In the genomic region with DNA sequence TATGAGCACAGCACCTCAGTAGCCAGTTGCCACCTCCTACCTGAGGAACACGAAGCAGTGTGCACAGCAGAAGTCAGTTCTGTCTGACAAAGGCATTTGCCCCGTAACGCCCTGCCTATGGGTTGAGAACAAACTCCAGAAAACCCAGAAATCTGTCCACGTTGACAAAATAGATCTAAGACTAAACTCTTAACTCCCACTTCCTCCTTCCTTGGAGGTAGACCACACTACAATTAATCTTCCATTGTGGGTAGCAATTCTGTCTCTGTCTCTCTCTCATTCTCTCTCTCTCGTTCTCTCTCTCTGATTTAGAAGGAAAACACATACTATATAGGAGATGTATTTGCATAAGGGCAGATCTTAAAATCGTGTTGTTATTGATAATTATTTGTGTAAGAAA, we compare ENCODE assay signal across 22 mouse cellular contexts.
DNase-seq lines count a peak whose midpoint lies in the region; ATAC-seq lines count a peak whose summit lies in the region.
"Had no signal": no experiment of that assay in that cellular context is flagged by ENCODE, and none has a peak within 500 bp of the region (broad histone marks: within the 10 kb centered on the region; RNA-seq: fewer than 3 reads in every experiment).

No protein-coding gene starts in this region.

- no peaks in the 10 kb centered on the region for H3K27me3 ChIP-seq in megakaryocyte, embryonic 14.5 days (replicated peaks)
- H3K27me3 ChIP-seq in embryonic facial prominence, embryonic 14.5 days (replicated peaks; ENCODE audit: control insufficient read depth, insufficient read depth, low read length) = no peaks in the 10 kb centered on the region
- H3K27me3 ChIP-seq in stomach, embryonic 16.5 days (ENCODE audit: control insufficient read depth, insufficient read depth, low read length) = no peaks in the 10 kb centered on the region
- H3K27me3 ChIP-seq: forebrain, embryonic 12.5 days; hindbrain, embryonic 12.5 days; hindbrain, embryonic 15.5 days had no signal

- ATAC-seq in megakaryocyte, adult 5-6 weeks (ENCODE audit: poor library complexity, severe bottlenecking) = no peak
- peak; percentile 33; the same call in 1 of the 2 replicates for ATAC-seq in embryonic facial prominence, embryonic 14.5 days (ENCODE audit: low read depth)
- ATAC-seq in stomach, embryonic 16.5 days (ENCODE audit: insufficient read depth, low FRiP score) = no peak
- ATAC-seq: activated CD4-positive, CD25-positive, alpha-beta regulatory T cell, adult 4 months; CD4-positive, CD25-positive, alpha-beta regulatory T cell, adult 4 months; forebrain, embryonic 16.5 days had no signal

- H3K9ac ChIP-seq in embryonic facial prominence, embryonic 14.5 days (ENCODE audit: low read depth, low read length) = no peak overlapping the region
- no peak overlapping the region for H3K9ac ChIP-seq in stomach, embryonic 16.5 days (ENCODE audit: low read length)
- H3K9ac ChIP-seq: forebrain, embryonic 12.5 days; hindbrain, embryonic 12.5 days; hindbrain, embryonic 15.5 days had no signal

- no peak overlapping the region for H3K4me2 ChIP-seq in embryonic facial prominence, embryonic 14.5 days (ENCODE audit: low read depth, low read length)
- no peak overlapping the region for H3K4me2 ChIP-seq in stomach, embryonic 16.5 days (ENCODE audit: low read depth, low read length)
- H3K4me2 ChIP-seq: forebrain, embryonic 12.5 days; hindbrain, embryonic 12.5 days; hindbrain, embryonic 15.5 days had no signal

- peak overlapping the region; percentile 70 for H3K27ac ChIP-seq in embryonic facial prominence, embryonic 14.5 days (replicated peaks; ENCODE audit: low read depth, low read length)
- H3K27ac ChIP-seq in stomach, embryonic 16.5 days (ENCODE audit: low read length) = peak overlapping the region; percentile 73
- H3K27ac ChIP-seq: forebrain, embryonic 12.5 days; heart, adult 2 months; heart, embryonic 10.5 days; hindbrain, embryonic 12.5 days; hindbrain, embryonic 15.5 days had no signal

- H3K9me3 ChIP-seq in megakaryocyte, embryonic 14.5 days = peaks cover 5% of the 10 kb centered on the region
- no peaks in the 10 kb centered on the region for H3K9me3 ChIP-seq in embryonic facial prominence, embryonic 14.5 days (ENCODE audit: control insufficient read depth, low read length)
- no peaks in the 10 kb centered on the region for H3K9me3 ChIP-seq in stomach, embryonic 16.5 days (replicated peaks; ENCODE audit: control insufficient read depth, low read length)
- H3K9me3 ChIP-seq: forebrain, embryonic 12.5 days; heart, embryonic 10.5 days; hindbrain, embryonic 12.5 days; hindbrain, embryonic 15.5 days had no signal

- DNase-seq in embryonic facial prominence, embryonic 14.5 days (ENCODE audit: low spot score) = no peak
- no peak for DNase-seq in layer of hippocampus, adult 11-12 months (ENCODE audit: low spot score)
- DNase-seq in kidney, postnatal 4 days = no peak
- DNase-seq: adrenal gland, adult 8-10 months; adrenal gland, postnatal 25 days; cerebellum, adult 11-12 months; cerebellum, adult 8-10 months; cerebellum, postnatal 10 days; cerebellum, postnatal 36 days; gastrocnemius, postnatal 10 days; gastrocnemius, postnatal 36 days; heart, adult 2 months had no signal

- no peaks in the 10 kb centered on the region for H3K4me1 ChIP-seq in megakaryocyte, embryonic 14.5 days
- no peaks in the 10 kb centered on the region for H3K4me1 ChIP-seq in embryonic facial prominence, embryonic 14.5 days (ENCODE audit: control insufficient read depth, insufficient read depth, low read length)
- H3K4me1 ChIP-seq in stomach, embryonic 16.5 days (ENCODE audit: control insufficient read depth, insufficient read depth, low read length) = no peaks in the 10 kb centered on the region
- H3K4me1 ChIP-seq: forebrain, embryonic 12.5 days; heart, embryonic 10.5 days; hindbrain, embryonic 12.5 days; hindbrain, embryonic 15.5 days had no signal

- H3K36me3 ChIP-seq in megakaryocyte, embryonic 14.5 days (replicated peaks; ENCODE audit: low read length) = no peaks in the 10 kb centered on the region
- no peaks in the 10 kb centered on the region for H3K36me3 ChIP-seq in embryonic facial prominence, embryonic 14.5 days (ENCODE audit: control insufficient read depth, insufficient read depth, low read length)
- H3K36me3 ChIP-seq in stomach, embryonic 16.5 days (ENCODE audit: control insufficient read depth, insufficient read depth, low read length) = no peaks in the 10 kb centered on the region
- H3K36me3 ChIP-seq: forebrain, embryonic 12.5 days; heart, embryonic 10.5 days; hindbrain, embryonic 12.5 days; hindbrain, embryonic 15.5 days had no signal

- 66% methylated on average over 6 of the region's 6 CpGs for WGBS in embryonic facial prominence, embryonic 14.5 days
- 49% methylated on average over 6 of the region's 6 CpGs for WGBS in stomach, embryonic 16.5 days

- peak overlapping the region; percentile 46 for H3K4me3 ChIP-seq in megakaryocyte, embryonic 14.5 days (replicated peaks)
- no peak overlapping the region for H3K4me3 ChIP-seq in embryonic facial prominence, embryonic 14.5 days (ENCODE audit: low read depth, low read length)
- H3K4me3 ChIP-seq in stomach, embryonic 16.5 days (replicated peaks; ENCODE audit: low read length) = no peak overlapping the region
- H3K4me3 ChIP-seq: forebrain, embryonic 12.5 days; heart, adult 2 months; heart, embryonic 10.5 days; hindbrain, embryonic 12.5 days; hindbrain, embryonic 15.5 days had no signal
